Mouse (Mus musculus): ENCODE data around the gene Dydc1. TPM values are rescaled to one million over a fixed set of nuclear protein-coding genes. Genes with fewer than 3 reads are reported as not detected.

Gene Dydc1
- polyA plus RNA-seq (2017; shearing (Covaris generic)): under 1 TPM in 1 of 2 experiments, not detected in 1; 0.67 TPM

DNA sequence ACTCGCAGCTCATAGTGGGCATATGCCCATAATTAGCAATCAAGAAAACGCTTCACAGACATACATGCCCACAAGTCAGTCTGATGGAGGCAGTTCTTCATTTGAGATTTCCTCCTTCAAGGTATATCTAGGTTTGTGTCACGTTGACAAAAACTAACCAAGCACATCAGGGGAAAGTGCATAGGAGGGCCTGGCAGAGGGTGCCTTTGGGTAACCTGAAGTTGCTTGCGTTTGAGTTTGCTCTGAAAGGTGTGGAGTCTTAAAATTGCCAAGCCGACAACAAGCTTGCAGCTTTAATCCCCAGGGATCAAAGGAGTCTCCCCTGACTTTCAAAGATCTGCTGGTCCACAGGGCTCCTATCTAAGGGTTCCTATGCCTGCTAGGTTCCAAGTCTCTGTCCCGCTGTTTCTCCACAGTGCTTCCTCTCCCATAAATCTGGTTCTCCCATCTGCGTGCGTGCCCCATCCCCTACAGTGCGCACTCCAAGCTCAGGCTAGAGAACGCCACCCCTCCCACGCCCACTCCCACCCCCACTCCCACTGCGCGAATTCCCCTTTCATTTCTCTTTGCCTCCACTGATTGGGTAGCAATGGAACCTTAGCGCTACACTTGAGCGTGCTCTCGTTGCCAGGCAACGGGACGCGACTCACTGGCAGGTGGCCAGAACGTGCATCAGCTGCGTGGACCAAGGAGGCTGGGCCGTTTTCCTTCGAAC is at the start of gene Dydc1:
Dydc1 (plus strand) TSS at position 683 of the 715 bp plus-strand sequence.

GRCm38 (mm10) chr14:41069108-41069507 is 3.6 kb upstream of the Dydc1 start, which contains the start of gene Dydc2:
TSS of gene Dydc2 (minus strand) at chr14:41069208.

DNA sequence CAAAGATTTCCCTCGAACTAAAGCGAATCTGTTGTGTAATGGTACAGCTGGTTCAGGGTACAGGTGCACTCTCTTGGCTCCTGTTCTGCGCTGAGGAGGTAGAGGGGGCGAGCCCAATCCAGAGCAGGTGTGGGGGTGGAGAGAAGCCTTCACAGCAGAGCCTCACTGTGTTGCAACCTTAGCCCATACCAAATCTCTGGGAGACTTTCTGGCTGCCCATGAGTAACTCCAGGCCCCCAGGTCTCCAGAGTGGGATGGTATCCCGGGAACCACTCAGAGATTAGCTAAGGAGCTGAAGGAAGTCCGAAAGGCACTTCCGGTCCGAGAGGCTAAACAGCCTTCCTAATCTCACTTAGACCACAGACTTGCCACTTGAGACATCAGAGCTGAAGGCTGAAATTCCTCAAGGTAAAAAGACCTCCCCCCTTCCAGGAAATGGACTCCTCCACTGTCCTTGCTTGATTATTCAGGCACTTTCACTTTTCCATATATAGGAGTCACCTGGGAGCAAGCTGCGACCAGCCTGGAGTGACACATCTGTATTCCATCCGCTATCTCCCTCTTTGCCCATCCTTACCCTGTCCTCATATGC is 32.2 kb downstream of the Dydc1 start, which contains the start of gene Mat1a:
Mat1a (plus strand) TSS at position 183 of the 592 bp plus-strand sequence.

DNA sequence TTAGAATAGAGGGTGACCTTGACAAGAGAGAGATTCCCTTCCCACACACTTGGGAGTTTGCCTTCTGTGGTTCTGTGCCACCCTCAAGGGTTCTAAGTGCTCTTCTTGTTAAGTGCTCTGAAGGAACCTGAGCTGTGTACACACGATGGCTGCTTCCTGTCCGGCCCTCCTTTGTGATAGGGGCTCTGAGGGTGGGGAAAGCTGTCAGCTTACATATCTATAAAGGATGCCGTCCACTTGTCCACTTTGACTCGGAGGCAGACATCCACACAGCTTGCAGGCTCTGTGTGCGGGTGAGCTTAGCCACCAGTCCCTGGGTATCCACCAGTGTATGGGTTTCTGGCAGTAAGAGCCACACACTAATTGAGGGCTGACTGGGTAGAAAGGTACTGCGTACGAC is 58.8 kb downstream of the Dydc1 start, which contains the start of gene Sftpa1:
Sftpa1 (plus strand) TSS at position 243 of the 400 bp plus-strand sequence.

Other genes with a start within 250 kb of the Dydc1 start
- gene Sh2d4b, start 179.6 kb upstream of the Dydc1 start, polyA plus RNA-seq (2017; shearing (Covaris generic)): 1 to 10 TPM in 1 of 2 experiments, under 1 TPM in 1; 0.61 to 2.3 TPM
- 100 to 1,000 TPM in 1 of 2 experiments, 10 to 100 TPM in 1; 89.5 to 179 TPM for gene Tspan14, start 106.1 kb upstream of the Dydc1 start, polyA plus RNA-seq (2017; shearing (Covaris generic))
- gene Fam213a, start 59.1 kb upstream of the Dydc1 start, polyA plus RNA-seq (2017; shearing (Covaris generic)): 10 to 100 TPM in 1 of 2 experiments, 1 to 10 TPM in 1; 9.8 to 27.5 TPM
- gene Dydc2, start 3.7 kb upstream of the Dydc1 start, polyA plus RNA-seq (2017; shearing (Covaris generic)): under 1 TPM in 1 of 2 experiments, not detected in 1; 0.82 TPM
- gene Mat1a, start 32.1 kb downstream of the Dydc1 start, polyA plus RNA-seq (2017; shearing (Covaris generic)): under 1 TPM in 1 of 2 experiments, not detected in 1; 0.77 TPM
- under 1 TPM; 0.08 to 0.81 TPM for gene Sftpa1, start 58.9 kb downstream of the Dydc1 start, polyA plus RNA-seq (2017; shearing (Covaris generic))
- not detected for gene Mbl1, start 78.5 kb downstream of the Dydc1 start, polyA plus RNA-seq (2017; shearing (Covaris generic))
- gene Sftpd, start 112.2 kb downstream of the Dydc1 start, polyA plus RNA-seq (2017; shearing (Covaris generic)): 1 to 10 TPM in 1 of 2 experiments, under 1 TPM in 1; 0.12 to 1.0 TPM
- not detected for gene Gm2832, start 205.9 kb downstream of the Dydc1 start, polyA plus RNA-seq (2017; shearing (Covaris generic))

All from inflammation-experienced regulatory T-cells (primary cell).